Mouse (Mus musculus) cerebellum, adult (tissue): ENCODE results near the gene Tox3.

Source experiments
- ATAC-seq: cut with Nextera tagmentation; 2 replicates; pipeline ENCODE4 v1.9.2; 2017; ENCODE audit warnings: mild to moderate bottlenecking, moderate library complexity, mixed read lengths; ENCODE audit not compliant: insufficient number of reproducible peaks, low FRiP score, low TSS enrichment

Tox3 gene

GRCm38 (mm10) chr8:90244458-90245145, 103.5 kb downstream of the Tox3 start:
- ATAC-seq: peak; percentile 82

- no peak for ATAC-seq
Observed at GRCm38 (mm10) chr8:90243957-90244356, 104.2 kb downstream of the Tox3 start.

GRCm38 (mm10) chr8:90242351-90242750, 105.8 kb downstream of the Tox3 start:
- ATAC-seq: no peak

- ATAC-seq: no peak
Observed at GRCm38 (mm10) chr8:90241461-90241860, 106.7 kb downstream of the Tox3 start.

- ATAC-seq: no peak
Observed at GRCm38 (mm10) chr8:90232501-90232900, 115.6 kb downstream of the Tox3 start.

GRCm38 (mm10) chr8:90224172-90224571, 124.0 kb downstream of the Tox3 start:
- ATAC-seq: no peak

GRCm38 (mm10) chr8:90209105-90210037, 138.8 kb downstream of the Tox3 start:
- no peak for ATAC-seq
